Mouse (Mus musculus) heart, adult 8-10 months (tissue): ENCODE data around the gene Prrg1. TPM values are rescaled to one million over a fixed set of nuclear protein-coding genes. Genes with fewer than 3 reads are reported as not detected.
A peak's percentile ranks its signal among the peaks of the same experiment; 100 is the strongest.
"Not testable (repeated sequence)": the region's sequence is repeated elsewhere in the genome, so short reads cannot be mapped to it uniquely, and the experiment has no call there.

Experiments used
- DNase-seq: peaks from one replicate; pipeline ENCODE4 v3.0.0; 2022; ENCODE audit warnings: low spot score
- total RNA-seq, 4 experiments: library from RNA; stranded (reverse); gene quantifications; 2 replicates each; pipeline ENCODE4 v1.2.4; 2022

Gene Prrg1
- total RNA-seq = 10 to 100 TPM in 1 of 4 experiments, 1 to 10 TPM in 3; 6.8 to 13.3 (median 8.9) TPM

GRCm38 (mm10) chrX:78583202-78584004 is at the start of gene Prrg1:
Gene Prrg1 (minus strand): TSS chrX:78583896.
- DNase-seq = peak; percentile 68

- DNase-seq = no peak
These were observed 22.1 kb upstream of the Prrg1 start for GRCm38 (mm10) chrX:78605814-78606213.

- no peak for DNase-seq
These were observed 9.4 kb upstream of the Prrg1 start for GRCm38 (mm10) chrX:78593138-78593537.

- peak; percentile 41 for DNase-seq
These were observed 868 bp downstream of the Prrg1 start for GRCm38 (mm10) chrX:78582854-78583201.

- DNase-seq = no peak
These were observed 20.2 kb downstream of the Prrg1 start for GRCm38 (mm10) chrX:78563451-78563850.

DNA sequence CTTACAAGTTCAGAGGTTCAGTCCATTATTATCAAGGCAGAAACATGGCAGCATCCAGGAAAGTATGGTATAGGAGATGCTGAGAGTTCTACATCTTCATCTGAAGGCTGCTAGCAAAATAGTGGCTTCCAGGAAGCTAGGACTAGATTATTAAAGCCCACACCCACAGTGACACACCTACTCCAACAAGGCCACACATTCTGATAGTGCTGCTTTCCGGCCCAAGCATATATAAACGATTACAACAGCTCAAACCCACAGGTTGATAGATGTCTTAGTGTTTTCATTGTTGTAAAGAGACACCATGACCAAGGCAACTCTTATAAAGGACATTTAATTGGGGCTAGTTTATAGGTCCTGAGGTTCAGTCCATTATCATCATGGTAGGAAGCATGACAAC is 30.3 kb downstream of the Prrg1 start:
- DNase-seq = no peak

DNA sequence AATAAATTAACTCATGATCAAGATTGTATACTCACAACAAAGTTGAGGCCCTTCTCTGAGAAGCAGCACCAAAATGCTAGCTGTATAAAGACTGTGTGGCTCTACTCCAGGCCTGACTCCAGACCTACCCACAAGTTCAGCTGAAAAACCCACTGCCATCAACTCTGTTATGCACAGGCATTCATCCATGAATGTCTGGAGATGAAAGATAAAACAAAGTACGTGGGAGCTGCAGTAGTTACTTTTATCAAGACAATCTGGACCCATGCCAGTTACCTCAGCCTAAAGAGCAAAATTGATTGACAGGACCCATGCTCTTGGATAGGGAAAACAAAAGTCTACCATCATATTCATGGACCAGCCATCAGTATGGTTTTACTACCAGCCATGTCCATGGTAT is 31.0 kb downstream of the Prrg1 start:
- DNase-seq = no peak

- DNase-seq = peak; percentile 3
These were observed 36.0 kb downstream of the Prrg1 start for GRCm38 (mm10) chrX:78547696-78548095.

DNA sequence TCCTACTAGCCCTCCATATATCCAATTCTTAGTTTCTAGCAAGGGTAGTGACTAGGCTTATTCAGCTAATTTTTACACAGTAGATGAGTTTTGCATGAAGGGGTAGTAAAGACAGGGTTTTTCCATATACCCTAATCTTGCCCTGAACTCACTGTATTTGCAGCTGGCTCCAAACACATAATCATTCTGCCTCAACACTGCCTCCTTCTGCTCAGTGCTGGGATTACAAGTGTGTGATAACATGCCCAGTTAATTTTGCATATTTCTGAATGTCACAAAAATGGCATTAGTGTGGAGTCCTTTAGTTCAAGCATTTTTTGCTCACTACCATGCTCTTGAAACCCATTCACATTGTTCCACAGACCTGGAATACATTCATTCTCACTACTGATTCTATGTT is 44.0 kb downstream of the Prrg1 start:
- no peak for DNase-seq

- DNase-seq = no peak
These were observed 44.9 kb downstream of the Prrg1 start for GRCm38 (mm10) chrX:78538632-78539316.

DNA sequence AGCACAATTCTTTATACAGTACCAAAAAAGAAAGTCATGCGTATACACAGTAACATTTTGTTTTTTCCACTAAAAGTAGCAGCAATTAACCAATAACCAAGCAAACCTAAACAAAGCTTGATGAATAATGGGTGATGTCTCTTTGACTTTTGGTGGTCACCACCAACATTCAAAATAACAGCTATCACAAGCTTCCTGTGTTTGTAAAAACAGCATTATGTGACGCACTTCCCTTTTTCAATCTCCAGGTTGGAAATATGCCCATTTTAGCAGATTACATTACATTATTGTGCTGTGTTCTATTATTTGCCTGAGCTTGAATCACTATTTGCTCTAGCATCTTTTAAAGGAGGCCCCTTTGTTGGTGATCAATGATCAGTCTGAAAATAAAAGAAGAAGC is 65.4 kb downstream of the Prrg1 start:
- DNase-seq = peak; percentile 9

GRCm38 (mm10) chrX:78482987-78483386 is 100.7 kb downstream of the Prrg1 start:
- no peak for DNase-seq

- no peak for DNase-seq
These were observed 104.0 kb downstream of the Prrg1 start for GRCm38 (mm10) chrX:78479710-78480109.

DNA sequence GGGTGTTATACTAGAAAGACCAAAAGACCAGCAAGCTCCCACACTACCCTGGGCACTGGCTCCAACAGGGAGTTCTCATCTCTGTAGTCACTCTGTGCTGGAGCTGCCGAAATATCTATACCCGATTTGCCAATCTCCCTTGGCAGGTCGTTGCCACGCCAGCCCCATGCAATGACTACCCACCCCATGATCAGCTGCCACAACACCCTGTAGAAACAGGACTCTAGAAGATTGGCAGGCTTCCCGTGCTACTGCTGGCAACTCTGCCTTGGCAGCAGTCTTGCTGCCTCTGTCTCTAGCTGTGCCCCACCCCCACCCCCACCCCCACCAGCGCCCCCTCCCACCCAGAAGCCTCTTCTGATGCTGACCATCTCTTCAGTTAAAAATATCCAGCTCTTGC is 149.3 kb downstream of the Prrg1 start:
- peak; percentile 0 for DNase-seq

DNA sequence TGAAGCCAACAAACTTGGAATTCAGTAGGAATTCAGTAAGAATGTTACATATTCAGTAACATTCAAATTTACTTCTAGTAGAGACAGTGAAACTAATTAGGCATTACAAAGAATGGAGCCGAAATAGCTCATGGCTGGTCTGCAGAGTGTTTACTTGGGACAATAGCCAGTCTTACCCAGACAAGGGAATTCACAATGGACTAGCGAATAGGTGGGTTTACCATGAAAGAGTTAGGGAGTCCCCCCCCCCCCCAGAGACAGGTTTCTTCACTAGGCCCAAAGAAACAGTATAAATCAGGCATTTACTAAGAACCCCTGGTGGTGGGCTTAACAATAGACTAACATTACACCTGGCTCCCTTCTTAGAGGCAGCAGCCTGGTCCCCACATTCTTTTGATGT is 180.3 kb downstream of the Prrg1 start:
- DNase-seq = not testable (repeated sequence)

Other genes with a start within 250 kb of the Prrg1 start
- not detected for gene 4930480E11Rik, start 214.3 kb downstream of the Prrg1 start, total RNA-seq
- gene Fam47c, start 153.9 kb upstream of the Prrg1 start, total RNA-seq = not detected